Mouse (Mus musculus): ENCODE data around the gene Sox12.

Sox12 gene

DNA sequence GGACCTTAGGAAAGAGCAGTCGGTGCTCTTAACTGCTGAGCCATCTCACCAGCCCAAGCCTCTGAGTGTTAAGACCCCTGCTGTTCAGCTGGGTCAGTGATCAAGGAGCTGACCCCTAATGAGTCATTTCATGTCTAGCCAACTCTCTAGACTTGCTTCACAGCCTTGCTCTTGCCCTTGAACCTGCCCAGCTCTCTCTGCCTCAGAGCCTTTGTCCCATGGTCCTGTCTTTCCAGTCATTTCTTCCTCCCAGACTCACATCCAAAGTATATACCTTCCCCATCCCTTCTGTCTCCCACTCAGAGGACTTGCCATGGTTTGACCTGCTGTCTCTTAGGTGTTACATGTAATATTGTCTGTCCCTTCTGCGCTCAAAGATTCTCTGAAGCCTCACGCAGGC, 40.6 kb downstream of the Sox12 start:
- no peak for DNase-seq (ENCODE audit: low spot score)

DNA sequence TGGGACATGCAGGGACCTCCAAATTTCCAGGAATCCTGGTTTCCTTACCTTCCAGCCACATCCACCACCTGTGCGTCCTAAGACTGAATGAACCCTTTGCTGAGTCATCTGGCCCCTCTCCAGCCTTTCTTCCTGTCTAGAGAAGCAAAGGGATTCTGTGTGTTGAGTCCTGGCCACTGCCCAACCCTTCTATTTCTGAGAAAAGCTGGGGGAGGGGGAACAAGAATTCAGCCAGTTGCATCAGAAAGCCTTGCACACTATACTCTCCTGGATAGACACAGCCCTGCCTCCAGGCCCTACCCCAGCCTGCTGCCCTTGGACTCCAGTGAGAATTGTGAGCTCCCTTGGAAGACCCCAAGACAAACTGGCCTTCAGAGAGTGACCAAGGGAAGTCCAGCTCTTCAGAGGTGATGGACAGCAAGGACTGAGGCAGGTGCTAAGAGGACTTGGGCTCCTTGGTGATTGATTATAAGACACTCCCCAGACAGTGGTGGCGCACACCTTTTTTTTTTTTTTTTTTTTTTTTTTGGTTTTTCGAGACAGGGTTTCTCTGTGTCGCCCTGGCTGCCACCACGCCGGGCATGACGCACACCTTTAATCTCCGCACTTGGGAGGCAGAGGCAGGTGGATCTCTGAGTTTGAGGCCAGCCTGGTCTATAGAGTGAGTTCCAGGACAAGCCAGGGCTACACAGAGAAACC, 47.9 kb downstream of the Sox12 start:
- peak; percentile 55 for DNase-seq (ENCODE audit: low spot score)

DNA sequence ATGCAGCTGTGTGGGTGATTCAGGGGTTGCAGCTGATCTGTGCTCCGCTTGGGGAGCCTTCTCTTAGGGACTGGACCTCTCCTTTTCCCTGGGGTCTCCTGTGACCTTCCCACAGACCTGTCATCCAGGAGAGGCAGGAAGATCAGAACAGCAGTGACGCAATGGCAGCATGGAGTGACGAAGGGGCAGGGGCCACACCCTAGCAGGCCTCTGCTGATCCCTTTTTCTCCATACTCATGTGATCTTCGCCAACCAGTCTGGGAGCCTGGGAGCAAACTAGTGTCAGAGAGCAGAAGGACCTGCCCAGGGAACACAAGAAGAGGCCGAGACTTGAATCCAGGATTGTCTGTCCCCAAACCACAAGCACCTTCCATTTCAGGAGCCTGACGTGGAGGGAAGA, 48.7 kb downstream of the Sox12 start:
- DNase-seq (ENCODE audit: low spot score): no peak

DNA sequence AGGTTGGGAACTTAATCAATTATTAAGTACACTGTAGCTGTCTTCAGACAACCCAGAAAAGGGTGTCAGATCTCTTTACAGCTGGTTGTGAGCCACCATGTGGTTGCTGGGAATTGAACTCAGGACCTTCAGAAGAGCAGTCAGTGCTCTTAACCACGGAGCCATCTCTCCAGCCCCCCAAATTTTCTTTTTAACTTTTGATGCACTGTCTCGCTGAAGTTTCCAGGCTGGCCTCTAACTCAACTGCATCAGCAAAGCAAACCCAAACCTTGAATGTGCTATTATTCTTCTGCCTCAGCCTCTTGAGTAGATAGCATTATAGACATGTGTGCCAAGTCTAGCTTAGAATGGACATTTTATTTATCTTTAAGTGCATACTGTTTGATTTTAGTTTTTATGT, 50.1 kb downstream of the Sox12 start:
- no peak for DNase-seq (ENCODE audit: low spot score)

DNA sequence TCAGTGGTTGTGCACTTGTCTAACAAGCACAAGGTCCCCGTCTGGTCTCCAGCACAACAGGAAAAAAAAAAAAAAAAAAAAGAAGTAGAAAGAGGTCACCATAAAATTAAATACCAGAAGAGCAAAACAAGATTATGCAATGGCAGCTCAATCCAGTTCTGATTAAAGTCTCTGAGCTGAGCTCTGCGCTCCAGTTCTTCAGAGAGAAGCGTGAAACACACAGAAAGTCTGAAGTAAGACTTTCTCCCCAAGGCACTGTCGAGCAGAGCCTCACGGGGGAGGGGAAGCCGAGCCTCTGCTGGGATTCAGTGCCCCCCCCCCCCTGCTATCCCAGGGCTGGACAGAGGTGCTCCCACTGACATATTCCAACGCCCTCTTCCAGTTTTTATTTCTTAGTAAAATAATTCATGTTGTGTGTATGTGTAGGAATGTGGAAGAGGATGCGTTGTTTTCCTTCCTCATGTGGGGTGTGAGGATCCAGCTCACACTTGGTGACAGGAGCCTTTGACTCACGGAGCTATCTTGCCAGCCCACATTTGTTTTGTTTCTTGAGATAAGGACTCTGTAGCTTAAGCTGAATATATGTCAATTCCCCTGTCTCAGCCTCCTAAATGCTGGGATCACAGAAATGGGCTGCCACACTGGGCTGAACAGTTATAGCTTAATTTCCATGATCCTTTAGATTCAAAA, 50.9 kb downstream of the Sox12 start:
- DNase-seq (ENCODE audit: low spot score): peak; percentile 95

DNA sequence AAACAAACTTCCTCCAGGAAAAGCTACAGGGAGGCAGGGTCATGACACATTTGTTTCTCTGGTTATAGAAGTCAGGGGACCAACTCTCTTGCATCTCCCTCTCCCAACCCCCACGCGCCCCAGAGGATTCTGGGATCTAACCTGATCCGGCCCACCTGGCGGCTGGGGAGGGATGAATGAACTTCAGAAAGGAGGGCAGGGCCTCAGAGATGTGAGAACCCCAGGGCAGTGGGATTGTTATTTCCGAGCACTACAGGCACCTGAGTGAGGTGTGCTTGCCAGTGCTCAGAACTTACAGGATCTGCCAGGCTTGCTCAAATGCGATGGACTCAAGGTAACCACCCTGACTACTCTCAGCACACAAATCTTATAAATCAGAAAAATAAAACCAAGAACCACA, 52.5 kb downstream of the Sox12 start:
- DNase-seq (ENCODE audit: low spot score): no peak

DNA sequence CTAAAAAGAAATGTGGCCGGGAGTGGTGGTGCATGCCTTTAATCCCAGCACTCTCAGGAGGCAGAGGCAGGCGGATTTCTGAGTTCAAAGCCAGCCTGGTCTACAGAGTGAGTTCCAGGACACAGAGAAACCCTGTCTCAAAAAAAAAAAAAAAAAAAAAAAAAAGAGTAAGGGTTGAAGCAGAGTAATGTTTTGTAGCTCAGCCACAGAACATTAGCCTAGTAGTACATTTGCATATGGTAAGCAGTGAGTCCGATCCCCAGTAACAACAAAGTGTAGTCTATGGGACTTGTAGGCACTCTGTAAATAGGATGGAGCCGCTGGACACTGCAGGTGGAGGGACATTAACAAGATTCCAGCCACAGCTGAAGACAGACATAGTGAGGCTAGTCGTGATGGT, 53.0 kb downstream of the Sox12 start:
- DNase-seq (ENCODE audit: low spot score): no peak

DNA sequence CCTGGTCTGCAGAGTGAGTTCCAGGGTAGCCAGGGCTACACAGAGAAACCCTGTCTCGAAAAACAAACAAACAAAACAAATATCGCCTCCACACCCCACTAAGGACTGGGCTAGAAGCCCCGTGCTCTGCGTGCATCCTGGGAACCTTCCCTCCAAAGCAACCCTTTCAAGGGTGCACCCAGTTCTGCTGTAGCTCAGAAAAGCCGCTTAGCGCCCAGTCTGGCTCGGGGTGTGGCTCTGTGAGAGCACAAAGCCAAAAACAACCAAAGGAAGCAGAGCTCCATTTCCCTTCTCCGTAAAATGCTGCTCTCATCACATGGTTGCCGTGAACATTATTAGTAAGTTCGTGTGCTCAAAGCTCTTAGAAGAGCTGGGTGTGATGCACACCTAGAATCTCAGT, 53.5 kb downstream of the Sox12 start:
- DNase-seq (ENCODE audit: low spot score): no peak

All from c-Kit-positive CD71-positive TER-119-positive erythroid progenitor cells, embryonic 14.5 days (primary cell).